Mouse (Mus musculus) 3T3-L1 (cell line): Measurements from ENCODE around the gene Nrtn.

ENCODE experiments used
- DNase-seq: peaks from one replicate; pipeline ENCODE4 v3.0.0-alpha.2; 2015; ENCODE audit warnings: low read depth, low spot score

Nrtn gene

DNA sequence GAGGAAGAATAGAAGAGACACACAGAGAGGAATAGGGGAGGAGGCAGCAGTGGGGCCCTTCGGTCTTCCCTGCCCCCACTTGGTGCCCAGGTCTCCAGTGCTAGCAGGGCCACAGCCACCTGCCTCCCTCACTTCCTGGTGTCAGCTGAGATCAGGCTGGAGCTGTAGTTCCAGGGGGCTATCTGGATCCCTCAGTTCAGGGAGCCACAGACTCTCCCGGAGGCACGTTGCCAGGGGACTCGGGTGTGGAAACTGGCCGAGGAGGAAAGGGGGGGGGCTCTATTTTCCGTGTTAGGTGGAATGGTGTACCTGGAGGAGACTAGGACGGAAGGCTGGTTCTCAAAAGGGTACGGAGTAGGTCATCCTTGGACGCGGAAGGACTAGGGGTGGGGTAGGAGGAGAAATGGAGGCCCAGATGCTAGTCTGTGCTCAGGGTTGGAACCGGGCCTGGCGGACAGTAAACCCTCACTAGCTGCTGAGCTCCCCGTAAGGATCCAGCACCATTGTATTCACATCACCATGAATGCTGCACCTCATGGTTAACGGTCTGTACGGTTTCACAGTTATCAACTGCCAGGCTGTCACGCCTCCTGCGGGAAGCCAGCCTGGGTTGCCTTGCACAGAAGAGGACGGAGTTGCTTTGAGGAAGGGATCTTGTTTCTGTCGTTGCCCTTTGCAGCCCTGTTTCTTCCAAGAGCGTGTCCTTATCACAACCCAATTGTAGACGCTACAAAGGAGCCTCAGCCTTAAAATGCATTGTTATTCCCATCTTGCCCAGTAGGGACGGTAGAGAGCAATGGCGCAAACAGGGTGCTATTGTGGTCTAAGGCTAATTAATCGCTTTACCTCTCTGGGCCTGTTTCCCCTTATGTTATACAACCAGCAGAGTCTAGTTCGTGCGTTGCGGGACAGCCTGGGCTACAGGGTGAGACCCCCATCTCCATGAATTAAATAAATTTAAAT lies 5.7 kb upstream of the Nrtn start:
- DNase-seq, result peak; percentile 70

DNA sequence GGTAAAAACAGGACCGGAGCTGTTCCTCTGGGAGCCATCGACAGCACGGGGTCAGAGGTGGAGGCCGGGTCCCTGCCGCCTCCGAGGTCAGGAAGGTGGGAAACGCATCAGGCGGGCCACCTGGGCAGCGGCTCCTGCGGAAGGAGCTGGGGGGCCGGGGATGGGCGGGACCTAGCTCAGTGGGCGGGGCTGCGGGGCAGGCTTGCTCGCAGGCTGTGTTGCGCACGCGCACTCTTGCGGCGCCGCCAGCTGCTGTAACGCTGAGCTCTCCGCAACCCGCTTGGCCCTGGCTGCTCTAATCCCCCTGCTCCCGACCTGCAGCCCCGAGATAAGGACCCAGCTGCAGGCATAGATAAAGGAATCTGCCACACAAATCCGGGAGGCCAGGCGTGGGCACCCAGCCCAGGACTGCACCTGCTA lies 4.7 kb upstream of the Nrtn start:
- peak; percentile 73 for DNase-seq

DNA sequence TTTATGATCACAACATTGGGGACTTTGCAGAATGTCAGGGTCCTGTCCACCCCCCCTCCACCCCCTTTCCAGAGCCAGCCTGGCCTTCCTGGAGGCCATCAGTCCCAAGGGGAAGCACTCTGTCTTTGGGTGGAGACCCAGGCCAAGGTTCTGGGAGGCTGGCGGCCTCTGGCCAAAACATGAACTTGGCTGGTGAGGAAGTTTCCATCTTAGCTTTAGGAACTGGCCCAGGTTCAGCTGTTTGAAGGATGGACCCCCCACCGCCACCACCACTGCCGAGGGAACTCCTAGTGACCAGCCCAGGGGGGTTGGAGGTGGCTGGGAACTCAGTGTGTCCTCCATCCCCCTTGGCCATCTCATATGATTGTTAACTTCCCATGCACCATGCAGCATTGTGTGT lies 3.7 kb upstream of the Nrtn start:
- DNase-seq, result no peak

DNA sequence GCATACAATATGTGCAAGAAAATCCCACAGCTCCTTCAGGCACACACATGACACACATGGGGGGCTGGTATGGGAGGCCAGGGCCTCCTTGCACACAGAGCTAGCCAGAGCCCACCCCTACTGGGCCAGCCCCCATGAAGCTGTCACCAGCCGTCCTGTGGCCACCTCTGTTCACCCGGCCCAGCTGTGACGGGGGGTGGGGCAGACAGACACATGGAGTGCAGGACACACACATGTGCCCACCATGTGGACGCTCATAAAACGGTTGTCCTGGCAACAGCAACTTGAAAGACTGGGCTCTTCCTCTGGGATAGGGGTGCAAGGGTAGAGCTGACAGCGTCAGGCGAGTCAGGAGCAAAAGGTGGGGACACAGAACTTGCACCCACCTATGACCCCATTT lies 1.9 kb upstream of the Nrtn start:
- no peak for DNase-seq

DNA sequence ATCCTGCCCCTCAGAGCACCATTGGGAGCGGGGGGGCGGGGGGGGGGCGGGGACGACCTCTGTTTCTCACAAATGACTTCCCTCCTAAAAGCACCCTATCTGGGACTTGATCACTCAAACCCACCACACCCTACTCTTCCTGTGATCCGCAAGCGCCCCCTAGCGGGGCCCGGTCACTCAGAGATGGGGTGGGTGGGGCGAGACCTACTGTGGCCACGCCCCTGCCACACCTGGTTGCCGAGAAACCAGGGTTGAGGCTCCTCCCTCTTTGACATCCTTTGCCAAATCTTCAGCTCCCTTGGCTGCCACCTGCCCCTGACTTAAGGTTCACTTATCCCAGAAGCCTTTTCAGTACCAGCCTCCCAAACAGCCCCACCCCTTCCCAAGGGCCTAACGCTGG lies 802 bp upstream of the Nrtn start:
- DNase-seq, result peak; percentile 47

DNA sequence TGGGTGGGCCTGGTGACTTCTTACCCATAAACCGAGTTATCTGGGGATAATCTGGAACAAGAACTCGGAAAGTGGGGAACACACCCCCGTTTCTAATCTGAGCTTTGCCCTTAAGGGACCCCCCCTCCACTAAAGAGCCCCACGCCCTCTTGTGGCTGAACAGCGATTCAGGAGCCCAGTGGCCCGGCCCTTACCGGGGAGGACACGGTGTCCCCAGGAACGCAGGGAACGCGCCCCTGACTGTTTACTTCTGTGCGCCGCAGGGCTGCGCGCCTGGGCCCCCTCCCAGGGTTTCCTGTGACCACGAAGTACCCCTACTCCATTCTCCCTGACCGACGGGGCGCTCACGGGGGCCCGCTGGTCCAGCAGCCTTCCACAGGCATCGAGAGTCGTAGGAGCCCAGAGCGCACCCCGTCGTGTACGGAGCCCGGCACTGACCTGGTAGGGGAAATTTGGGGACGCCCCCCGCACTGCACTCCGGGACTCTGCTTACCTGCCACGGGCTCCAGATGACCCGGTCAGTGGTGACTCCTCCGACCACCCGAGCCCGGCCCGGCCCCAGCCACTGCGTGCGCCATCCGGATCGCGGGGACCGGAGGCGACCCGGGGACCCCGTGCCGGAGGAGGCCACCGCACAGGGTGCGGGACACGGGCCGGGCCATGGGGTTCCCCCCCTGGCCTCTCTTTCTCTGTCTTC lies 479 bp downstream of the Nrtn start:
- no peak for DNase-seq

DNA sequence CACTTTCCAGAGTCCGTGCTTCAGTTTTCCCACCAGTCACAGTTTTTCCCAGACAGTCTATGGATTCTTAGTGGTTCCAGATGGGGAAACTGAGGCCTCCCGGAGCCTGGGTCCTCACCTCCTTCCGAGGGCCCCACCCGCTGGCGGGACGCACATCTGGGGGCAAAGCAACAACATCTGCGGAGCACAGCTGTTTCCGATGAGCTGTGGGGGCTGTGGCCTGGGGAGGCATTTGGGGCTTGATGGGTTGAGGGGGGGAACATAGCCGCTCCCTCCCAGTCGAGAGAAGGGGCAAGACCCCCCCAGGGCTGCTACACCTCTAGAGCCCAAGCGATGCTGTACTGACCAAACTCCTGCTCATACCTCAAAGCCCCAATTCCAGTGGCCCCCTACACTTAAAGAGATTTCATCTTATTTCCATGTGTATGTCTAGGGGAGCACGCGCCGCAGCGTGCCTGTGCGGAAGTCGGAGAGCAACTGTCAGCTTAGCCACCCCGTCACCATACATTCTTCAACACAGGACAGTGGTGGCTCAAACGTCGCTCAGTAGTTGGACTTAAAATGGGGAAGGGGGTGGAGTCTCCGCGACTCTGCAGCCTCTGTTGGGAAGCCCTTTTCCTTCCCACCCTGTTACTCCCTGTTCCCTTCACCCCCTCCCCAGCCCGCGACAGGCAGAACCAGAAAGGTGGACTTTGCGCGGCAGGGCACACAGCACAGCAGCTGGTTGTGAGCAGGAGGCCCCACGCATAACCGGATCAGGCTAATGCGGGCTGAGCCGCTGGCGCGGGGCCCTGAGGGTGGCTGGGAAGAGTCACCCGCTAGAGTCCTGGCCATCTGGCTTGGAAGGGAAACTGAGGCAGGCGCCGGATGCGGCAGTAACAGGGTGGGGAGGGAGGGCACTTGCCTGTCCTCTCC lies 2.8 kb downstream of the Nrtn start:
- DNase-seq, result no peak

DNA sequence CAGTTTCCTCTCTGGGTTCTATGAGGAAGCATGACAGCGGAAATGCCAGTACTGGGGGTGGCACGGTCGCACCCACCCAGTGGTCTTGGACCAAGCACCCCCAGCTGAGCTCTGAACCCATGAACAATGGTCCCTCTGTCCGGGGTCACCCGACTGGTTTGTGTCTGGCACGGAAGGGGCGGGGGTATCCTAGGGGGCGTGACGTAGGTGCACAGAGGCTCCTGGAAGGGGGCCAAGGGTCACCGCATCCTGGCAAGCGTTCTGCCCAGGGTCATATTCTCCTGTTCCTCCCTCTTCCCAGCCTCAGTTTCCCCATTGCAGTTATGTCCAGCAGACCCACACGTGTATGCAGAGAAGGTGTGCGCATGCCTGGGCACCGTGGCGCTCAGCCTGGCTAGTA lies 3.9 kb downstream of the Nrtn start:
- no peak for DNase-seq

DNA sequence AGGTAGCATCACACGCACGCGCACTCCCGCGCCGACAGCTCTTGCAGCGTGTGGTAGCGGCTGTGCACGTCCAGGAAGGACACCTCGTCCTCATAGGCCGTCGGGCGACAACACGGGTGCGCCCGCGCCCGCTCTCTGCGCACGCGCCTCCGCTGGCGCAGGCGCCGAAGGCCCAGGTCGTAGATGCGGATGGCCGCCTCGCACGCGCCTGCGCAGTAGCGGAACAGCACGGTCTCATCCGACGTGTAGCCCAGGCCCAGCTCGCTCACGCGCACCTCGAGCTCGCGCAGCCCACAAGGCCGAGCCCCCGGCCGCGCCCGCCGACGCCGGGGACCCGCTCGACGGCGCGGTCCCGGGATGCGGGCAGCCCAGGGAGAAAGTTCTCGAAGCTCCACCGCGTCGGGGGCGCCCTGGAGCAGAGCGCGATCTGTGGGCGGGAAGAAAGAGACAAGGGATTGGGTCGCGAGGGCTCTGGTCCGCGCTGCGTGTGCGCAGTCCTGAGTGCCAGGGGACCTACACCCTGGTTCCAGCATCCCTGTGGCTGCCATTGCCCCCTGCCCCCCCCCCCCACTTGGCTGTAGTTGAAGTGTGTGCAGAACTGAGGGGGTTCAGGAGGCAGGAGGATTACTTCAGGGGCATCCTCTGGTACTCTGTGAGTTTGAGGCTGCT lies 5.8 kb downstream of the Nrtn start:
- no peak for DNase-seq

DNA sequence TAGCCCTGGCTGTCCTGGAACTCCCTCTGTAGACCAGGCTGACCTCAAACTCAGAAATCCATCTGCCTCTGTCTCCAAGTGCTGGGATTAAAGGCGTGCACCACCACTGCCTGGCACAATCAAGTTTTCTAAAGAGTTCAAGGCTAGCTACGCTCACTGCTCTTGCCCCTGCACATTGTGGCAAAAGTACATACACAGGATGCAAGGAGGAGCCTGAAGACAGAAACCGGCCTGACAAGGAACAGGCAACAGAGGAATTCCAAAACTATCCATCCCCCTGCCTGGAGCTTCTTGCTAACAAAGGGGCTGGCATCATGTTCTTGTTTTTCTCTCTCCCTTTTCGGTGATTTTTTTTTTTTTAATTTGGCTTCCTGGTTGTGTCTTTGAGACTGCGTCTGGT lies 13.2 kb downstream of the Nrtn start:
- DNase-seq, result no peak

DNA sequence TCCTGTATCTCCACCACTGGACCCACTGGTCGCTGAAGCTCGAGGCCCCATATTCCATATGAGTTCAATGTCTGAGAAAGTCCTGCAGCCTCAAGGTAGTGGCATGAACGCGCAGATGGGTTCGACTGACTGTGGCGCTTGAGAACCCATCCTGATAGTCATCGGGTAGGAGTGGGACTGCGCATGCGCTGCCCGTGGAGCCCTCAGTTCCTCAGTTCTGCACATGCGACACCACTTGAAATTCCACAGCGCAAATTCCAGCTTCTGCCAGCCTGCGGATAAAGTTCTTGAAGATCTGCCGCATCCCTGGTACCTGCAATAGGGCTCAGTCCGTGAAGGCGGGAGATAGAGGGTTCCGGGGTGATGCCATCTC lies 16.6 kb downstream of the Nrtn start:
- no peak for DNase-seq

DNA sequence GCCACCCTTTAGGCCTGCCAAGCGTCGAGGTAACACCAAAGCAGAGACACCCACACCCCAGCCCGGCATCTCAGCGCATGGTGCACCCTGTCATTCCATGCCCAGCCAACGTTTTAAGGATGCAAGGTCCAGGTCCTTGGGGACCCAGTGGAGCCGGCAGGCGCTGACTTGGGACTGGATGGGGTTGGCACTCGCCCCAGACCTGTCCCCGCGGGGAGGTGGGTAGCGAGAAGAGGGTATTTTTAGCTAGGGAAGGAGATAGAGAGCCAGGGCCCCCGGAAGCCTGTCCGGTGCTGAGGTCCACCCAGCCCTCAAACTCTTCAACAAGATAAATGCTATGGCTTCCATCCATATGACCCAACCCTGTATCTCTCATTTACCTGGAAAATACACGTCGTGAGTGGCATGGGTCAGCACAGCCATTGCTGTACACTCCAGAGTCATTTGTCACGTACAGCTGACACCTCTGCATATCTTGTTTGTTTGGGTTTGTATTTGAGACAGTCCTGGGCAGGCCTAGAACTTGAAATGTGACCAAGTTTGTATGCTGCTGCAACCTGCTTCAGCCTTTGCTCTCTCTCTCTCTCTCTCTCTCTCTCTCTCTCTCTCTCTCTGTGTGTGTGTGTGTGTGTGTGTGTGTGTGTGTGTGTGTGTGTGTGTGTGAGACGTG lies 17.1 kb downstream of the Nrtn start:
- no peak for DNase-seq

DNA sequence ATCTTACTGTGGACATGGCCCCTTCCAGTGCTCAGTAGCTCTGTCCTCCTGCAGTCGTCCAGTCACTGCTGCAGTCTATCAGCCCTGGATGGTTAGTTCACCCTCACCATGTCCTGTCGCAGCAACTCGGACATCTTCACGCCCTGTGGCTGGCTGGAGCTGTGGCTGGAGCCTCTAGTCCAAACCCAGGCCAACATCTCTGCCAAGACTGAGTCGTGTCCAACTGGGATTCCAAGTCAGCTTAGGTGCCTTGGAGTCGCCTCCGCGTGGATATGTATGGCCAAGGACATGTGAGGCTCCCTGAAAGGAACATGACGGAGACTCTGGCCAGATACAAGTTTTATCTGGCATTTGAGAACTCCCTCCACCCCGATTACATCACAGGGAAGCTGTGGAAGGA lies 19.1 kb downstream of the Nrtn start:
- DNase-seq, result no peak

DNA sequence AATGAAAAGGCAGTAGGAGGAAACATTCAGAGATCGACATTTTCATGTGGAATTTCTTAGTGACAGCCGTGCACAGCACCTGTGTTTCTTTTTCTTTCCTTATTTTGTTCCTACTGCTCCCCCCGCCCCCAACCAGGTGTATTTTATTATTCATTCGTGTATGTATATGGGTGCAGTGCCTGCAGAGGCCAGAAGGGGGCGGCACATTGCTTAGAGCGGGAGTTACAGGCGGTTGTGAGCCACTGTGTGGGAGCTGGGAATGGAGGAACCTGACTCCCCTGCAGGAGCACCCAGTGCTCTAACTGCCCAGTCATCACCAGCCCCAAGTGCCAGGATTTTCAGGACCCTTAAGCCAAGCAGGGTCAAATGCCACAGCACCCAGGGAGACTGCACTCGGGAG lies 20.8 kb downstream of the Nrtn start:
- peak; percentile 32 for DNase-seq

DNA sequence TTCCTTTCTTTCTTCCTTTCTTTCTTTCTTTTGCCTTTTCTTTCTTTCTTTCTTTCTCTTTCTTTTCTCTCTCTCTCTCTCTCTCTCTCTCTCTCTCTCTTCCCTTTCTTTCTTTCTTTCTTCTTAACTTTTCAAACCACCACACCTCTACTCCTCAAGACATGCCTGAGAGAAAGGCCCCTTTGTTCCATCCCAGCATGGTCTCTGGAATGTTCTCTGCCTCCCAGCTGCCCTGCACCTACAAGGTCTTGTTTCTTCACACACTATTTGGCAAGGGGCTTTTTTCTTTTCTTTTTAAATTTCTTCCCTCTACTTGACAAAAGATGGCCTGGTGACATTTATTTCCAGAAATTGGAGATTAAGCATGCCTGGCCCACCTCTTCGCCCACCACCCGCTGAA lies 27.7 kb downstream of the Nrtn start:
- DNase-seq, result no peak

DNA sequence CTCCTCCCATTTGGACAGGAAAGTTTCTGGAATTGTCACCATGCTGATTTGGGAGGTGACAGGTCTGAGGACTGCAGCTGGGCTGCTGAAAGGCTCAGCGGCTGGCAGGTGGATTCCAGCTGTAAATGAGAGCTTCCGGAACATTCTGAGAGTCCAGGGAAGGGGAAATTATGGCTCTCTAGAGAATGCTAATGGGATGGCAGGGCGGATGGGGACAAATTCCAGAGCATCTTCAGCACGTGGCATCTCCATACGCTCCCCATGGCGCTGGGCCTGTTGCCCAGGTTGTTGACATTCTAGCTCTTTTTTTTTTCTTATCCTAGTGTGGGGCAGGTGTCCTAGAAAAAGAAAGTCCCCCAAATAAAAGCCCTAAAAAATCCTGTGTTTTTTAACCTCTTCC lies 28.2 kb downstream of the Nrtn start:
- no peak for DNase-seq

DNA sequence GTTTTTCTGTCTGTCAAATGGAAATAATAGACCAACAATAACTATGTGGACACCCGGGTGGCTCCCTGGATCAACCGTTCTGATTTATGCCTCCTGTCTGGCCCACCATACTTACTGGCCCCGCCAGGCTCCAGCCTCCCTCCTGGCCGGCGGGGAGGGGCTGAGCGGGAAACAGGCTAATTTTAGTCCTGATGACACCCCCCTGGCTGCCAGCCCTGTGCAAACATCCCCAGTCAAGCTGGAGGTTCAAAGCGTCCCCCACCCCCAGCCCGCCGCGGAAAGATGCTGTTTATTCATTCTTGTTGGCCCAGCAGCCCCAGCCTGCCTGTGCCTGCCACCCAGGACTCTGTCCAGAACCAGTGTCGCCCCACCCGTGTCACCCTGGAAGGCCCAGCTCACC lies 29.2 kb downstream of the Nrtn start:
- DNase-seq, result no peak

DNA sequence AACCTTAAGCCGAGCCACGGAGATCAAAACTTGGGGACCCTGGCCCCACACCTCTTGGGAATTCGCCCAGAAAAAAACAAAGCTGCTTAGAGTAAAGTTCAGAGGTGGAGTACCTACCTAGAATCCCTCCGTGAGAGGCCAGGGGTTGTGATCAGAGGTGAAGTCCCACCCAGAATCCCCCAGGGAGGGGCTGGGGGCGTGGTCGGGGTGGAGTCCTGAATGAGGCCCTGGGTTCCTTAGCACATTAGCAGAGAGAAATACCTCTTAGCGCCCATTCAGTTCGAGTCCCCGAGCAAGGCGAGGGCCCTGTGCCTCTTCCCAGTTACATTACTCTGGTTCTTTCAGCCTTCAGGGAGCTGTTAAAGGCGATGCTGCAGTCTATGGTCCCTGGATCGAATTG lies 29.7 kb downstream of the Nrtn start:
- DNase-seq, result no peak

DNA sequence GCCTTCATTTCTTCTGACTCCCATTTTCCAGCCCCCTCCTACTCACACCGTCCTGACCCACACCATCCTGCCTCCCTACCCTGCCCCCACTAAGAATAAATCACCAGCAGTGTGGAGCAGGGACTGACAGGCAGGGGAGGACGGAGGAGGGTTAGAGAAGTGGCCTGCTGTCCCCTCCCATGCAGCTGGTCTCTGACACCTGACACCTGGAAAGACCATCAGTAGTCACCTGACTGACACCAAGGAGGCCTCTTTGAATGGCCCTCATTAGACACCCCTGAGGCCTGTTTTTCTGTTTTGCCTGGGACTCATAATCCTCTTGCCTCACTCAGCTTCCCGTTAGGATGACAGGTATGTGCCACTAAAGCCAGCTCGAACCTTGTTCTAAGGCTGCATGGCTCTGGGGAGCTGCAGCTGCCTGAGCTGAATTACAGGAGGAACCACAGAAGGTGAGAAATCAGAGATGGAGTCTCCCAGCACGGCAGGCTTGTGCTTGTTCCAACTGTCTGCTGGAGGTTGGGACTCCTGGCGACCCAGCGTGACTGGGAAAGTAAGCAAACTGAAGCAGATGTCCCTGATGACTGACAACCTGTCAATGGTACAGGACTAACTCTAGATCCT lies 30.2 kb downstream of the Nrtn start:
- no peak for DNase-seq

DNA sequence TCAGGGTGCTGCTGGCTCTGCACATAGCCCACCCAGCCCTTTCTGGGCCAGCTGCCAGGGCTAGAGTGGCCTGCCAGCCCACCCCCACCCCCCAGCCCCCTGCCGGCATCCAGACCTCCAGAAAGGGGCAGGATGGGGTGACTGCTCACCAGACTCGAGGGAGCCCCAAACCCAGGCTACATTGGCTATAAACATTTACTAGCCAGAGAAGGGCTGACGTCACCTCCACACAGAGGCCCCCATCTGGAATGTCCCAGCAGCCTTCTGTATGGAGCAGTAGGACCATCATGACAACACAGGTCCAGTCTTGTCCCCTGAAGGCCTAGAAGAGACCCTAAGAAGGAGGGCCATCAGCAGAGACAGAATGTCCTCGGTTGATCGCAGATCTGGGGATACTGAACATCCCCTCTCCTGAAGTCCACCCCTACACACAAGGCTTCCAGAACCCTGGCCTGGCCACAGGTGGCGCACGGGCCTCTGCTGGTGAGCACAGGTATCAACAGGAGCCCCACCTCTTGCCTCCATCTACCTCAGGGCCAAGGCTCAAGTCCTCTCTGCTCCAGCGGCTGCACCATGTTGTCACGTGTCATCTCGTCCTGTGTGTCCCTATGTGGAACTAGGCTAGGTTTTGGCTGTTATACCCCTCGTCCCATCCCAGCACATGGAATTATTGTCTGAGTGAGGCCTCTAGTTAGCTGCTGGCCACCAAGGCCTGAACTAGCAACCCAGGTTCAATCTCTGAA lies 33.7 kb downstream of the Nrtn start:
- DNase-seq, result no peak
